ENCODE assay signal across 13 mouse cellular contexts in genomic region chr1:78821733-78822430, GRCm38 (mm10). TPM values are rescaled to one million over a fixed set of nuclear protein-coding genes. Genes with fewer than 3 reads are reported as not detected.
A peak's percentile ranks its signal among the peaks of the same experiment; 100 is the strongest.
DNase-seq lines count a peak whose midpoint lies in the region; ATAC-seq and TF ChIP-seq lines count a peak whose summit lies in the region.
"Had no signal": no experiment of that assay in that cellular context is flagged by ENCODE, and none has a peak within 500 bp of the region (broad histone marks: within the 10 kb centered on the region; RNA-seq: fewer than 3 reads in every experiment).

No protein-coding gene starts in this region.

- 78% methylated on average over 15 of the region's 15 CpGs for WGBS in kidney, postnatal 0 days
- WGBS in neural tube, embryonic 15.5 days, result 90% methylated on average over 15 of the region's 15 CpGs

- peak; percentile 26 to 37 for DNase-seq in heart, adult 18-20 months
- no peak for DNase-seq in heart, adult 8-10 months (ENCODE audit: low spot score)
- DNase-seq in ovary, postnatal 36 days (ENCODE audit: low spot score), result peak; percentile 53
- no peak for DNase-seq in ovary, postnatal 14 days (ENCODE audit: low spot score)
- peak; percentile 77 for DNase-seq in kidney, postnatal 0 days (ENCODE audit: low spot score)
- no peak for DNase-seq in urinary bladder, adult 18-20 months (ENCODE audit: low spot score in 2 of 2)
- no peak for DNase-seq in cerebellum, postnatal 10 days
- DNase-seq: cerebellum, postnatal 25 days; thymus, adult 18-20 months had no signal

- no peaks in the 10 kb centered on the region for H3K9me3 ChIP-seq in kidney, postnatal 0 days (replicated peaks; ENCODE audit: low read length)
- no peaks in the 10 kb centered on the region for H3K9me3 ChIP-seq in neural tube, embryonic 15.5 days (replicated peaks)

- no peak for TF ChIP-seq CTCF in kidney, postnatal 0 days (IDR thresholded peaks at IDR 0.05; ENCODE audit: low read depth)

- no peak overlapping the region for H3K4me2 ChIP-seq in kidney, postnatal 0 days (ENCODE audit: low read length)
- H3K4me2 ChIP-seq in neural tube, embryonic 15.5 days, result no peak overlapping the region

- no peak overlapping the region for H3K27ac ChIP-seq in kidney, postnatal 0 days
- H3K27ac ChIP-seq in neural tube, embryonic 15.5 days (replicated peaks), result no peak overlapping the region
- H3K27ac ChIP-seq: liver, embryonic 14.5 days had no signal

- H3K36me3 ChIP-seq in kidney, postnatal 0 days (ENCODE audit: insufficient read depth, low read length), result no peaks in the 10 kb centered on the region
- H3K36me3 ChIP-seq in neural tube, embryonic 15.5 days, result no peaks in the 10 kb centered on the region

- H3K4me3 ChIP-seq in kidney, postnatal 0 days (replicated peaks; ENCODE audit: low read depth, low read length), result no peak overlapping the region
- H3K4me3 ChIP-seq in neural tube, embryonic 15.5 days (replicated peaks), result no peak overlapping the region

- no peaks in the 10 kb centered on the region for H3K27me3 ChIP-seq in kidney, postnatal 0 days (ENCODE audit: insufficient read depth, low read length)
- no peaks in the 10 kb centered on the region for H3K27me3 ChIP-seq in neural tube, embryonic 15.5 days (replicated peaks)

- H3K4me1 ChIP-seq in kidney, postnatal 0 days (replicated peaks; ENCODE audit: insufficient read depth, low read length), result peaks cover 16% of the 10 kb centered on the region; the same call in 1 of the 2 replicates
- H3K4me1 ChIP-seq in neural tube, embryonic 15.5 days, result peaks cover 40% of the 10 kb centered on the region

- H3K9ac ChIP-seq in kidney, postnatal 0 days (ENCODE audit: low read depth, low read length), result no peak overlapping the region
- H3K9ac ChIP-seq in neural tube, embryonic 15.5 days (replicated peaks), result no peak overlapping the region
- H3K9ac ChIP-seq: liver, embryonic 14.5 days had no signal

- no peak; the same call in 1 of the 2 replicates for ATAC-seq in kidney, postnatal 0 days (replicated peaks; ENCODE audit: low FRiP score, low read depth)
- ATAC-seq in neural tube, embryonic 15.5 days (ENCODE audit: low FRiP score), result no peak
- ATAC-seq: CD4-positive, CD25-positive, alpha-beta regulatory T cell, adult 4 months had no signal

RNA-seq across cellular contexts. Expression of gene Kcne4, which starts 5.3 kb away (rescaled TPM):
- total RNA-seq in heart, adult 18-20 months (2021), result 1 to 10 TPM; 1.6 to 1.8 TPM
- total RNA-seq in heart, adult 8-10 months (2022), result 1 to 10 TPM; 1.1 to 1.9 (median 1.9) TPM
- polyA plus RNA-seq in kidney, postnatal 0 days (2015; fragmentation: Nextera tagmentation; extraction: Ambion mirVana), result 5.8 TPM in 2 replicates
- 3.5 and 6.2 TPM in 2 replicates for polyA plus RNA-seq in neural tube, embryonic 15.5 days (2015; fragmentation: Nextera tagmentation; extraction: Ambion mirVana)
- total RNA-seq: hematopoietic stem cell, adult 5-6 weeks had no signal
- polyA plus RNA-seq: CD4-positive, CD25-positive, alpha-beta regulatory T cell, adult 4 months had no signal

Comparison
In these comparisons a context has a peak if more than half of its experiments do, and no peak if none do; other contexts are left out.
1. DNase-seq: peak in heart, adult 18-20 months (2 of 2), ovary, postnatal 36 days (single experiment) and kidney, postnatal 0 days (single experiment); none in heart, adult 8-10 months (single experiment), ovary, postnatal 14 days (single experiment), urinary bladder, adult 18-20 months (0 of 2) and cerebellum, postnatal 10 days (0 of 2).